Mouse (Mus musculus): ENCODE measurements at regions not wholly inside any gene's neighbourhood (a gene's known extent, or its start where the extent isn't known, plus 50 kb on each side); places are given as distances from the start of the nearest gene placed in this dataset.

DNA sequence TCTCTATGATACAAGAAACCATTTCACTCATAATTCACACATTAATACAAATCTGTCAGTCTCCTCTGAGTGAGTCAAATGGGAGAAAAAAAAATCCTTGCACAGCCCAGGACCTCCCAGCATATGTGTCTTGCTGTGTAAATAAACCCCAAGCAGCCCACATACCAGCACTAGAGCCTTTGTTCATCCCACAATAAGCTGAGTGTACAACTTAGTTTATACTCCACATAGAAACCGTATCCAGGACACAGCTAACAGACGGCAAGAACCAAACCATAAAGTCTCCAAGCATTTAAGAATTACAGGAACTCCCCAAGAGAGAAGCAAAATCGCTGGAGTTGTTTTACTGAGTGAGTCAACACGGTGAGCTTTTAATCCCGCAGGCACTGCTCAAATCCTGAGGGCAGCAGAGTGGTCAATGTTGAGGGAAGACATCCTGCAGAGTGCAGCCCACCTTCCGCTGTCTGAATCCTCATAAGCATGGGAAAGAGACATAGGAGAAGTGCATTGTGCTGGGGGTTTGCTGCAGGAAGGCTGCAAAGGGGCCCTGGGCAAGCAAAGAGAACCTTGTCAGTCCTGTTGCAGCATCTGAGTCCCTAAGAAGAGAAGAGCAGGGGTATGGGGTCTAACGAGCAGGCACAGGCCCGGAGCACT lies 436.4 kb downstream of the Tns3 start:
- no peak for DNase-seq (ENCODE audit: low read depth, low spot score)

GRCm38 (mm10) chr11:8224366-8224765 lies 440.0 kb downstream of the Tns3 start:
- DNase-seq (ENCODE audit: low read depth, low spot score) = no peak

- no peak for DNase-seq (ENCODE audit: low read depth, low spot score)
These were observed 443.7 kb downstream of the Tns3 start for GRCm38 (mm10) chr11:8220618-8221017.

- no peak for DNase-seq (ENCODE audit: low read depth, low spot score)
These were observed 444.4 kb downstream of the Tns3 start for GRCm38 (mm10) chr11:8219911-8220310.

GRCm38 (mm10) chr11:8215634-8216033 lies 448.7 kb downstream of the Tns3 start:
- no peak for DNase-seq (ENCODE audit: low read depth, low spot score)

DNA sequence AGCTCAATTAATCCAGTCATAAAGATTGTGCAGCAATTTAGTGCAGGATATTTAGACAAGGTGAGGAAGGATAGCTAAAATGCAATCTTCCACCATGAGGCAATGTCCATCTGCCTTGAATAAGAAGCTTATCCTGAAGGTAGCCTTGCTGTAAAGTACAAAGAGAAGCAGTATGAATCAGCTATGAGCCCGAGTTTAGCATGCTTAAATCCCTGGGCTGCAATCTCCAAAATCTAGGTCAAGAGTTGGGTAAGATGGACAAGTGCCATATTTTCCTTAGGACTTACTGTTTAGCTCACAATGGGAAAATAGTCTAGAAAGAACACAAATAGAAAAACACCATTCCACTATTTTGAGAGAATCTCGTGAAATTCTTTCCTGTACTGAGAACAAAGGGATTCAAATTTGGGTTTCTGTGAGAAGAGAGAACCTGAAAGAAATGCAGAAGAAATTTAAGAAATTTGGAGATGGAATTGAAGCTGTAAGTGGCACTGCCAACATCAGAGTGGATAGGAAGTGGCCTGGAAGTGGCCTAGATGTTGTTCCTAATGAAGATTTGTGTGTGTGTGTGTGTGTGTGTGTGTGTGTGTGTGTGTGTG lies 449.9 kb downstream of the Tns3 start:
- DNase-seq (ENCODE audit: low read depth, low spot score) = no peak

DNA sequence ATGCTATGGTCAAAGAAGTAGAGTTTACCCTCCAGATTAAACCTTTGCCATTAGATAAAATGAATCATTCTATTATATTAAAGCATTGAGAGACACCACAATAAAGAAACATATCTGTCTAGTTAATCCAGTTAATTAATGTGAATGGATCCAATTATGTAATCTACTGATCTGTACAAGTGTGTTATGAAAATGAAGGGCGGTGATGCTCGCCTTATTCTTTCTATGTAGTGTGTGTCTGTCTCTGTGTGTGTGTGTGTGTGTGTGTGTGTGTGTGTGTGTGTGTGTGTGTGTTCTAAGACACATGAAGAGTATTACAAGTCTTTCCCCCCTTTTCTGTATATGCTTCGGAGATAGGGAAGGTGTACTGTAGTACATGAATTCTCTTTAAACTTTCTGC lies 451.2 kb downstream of the Tns3 start:
- DNase-seq (ENCODE audit: low read depth, low spot score) = no peak

- DNase-seq (ENCODE audit: low read depth, low spot score) = no peak
These were observed 451.6 kb downstream of the Tns3 start for GRCm38 (mm10) chr11:8212714-8213113.

DNA sequence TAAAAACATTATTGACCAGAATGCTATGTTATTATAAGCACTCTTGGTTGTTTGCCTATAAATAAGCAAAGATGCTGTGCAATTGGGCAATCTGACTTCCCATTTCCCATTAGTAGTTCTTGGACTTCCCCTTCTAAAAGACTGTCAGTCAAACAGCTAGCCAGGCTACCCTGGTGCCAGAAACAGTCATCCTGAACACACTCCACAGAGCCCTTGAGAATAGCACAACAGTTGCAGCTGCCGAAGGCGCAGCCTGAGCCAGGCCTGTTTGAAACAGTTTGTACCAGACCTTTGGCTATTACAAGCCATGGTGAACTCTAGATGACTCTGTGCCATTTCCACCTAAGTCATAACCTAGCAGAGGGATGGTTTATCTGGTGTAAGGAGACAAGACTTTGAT lies 455.3 kb downstream of the Tns3 start:
- no peak for DNase-seq (ENCODE audit: low read depth, low spot score)

DNA sequence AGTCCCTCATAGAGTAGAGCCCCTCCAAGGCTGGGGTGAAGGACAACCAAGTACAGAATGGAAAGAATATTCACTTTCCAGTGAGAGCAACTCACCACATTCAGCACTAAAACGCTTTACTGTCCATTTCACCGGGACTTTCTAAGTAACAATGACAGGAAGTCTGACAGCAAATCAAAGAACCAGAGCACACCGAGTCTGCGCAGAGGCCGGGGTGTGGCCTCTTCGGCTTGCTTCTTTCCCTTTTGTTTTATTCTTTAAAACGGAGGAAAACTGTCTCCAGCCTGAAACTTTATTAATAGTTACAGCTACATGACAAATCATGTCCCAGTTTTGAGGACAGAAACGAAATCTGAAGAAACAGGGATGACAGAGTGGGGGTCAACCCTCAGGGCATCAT lies 465.0 kb downstream of the Tns3 start:
- DNase-seq (ENCODE audit: low read depth, low spot score) = no peak

All from retina, adult 2 months (tissue).